In genomic region chr5:37992346-37992745, GRCm38 (mm10) we compare ENCODE assay signal across 27 mouse cellular contexts.
"Had no signal": no experiment of that assay in that cellular context is flagged by ENCODE, and none has a peak within 500 bp of the region (broad histone marks: within the 10 kb centered on the region; RNA-seq: fewer than 3 reads in every experiment).

No protein-coding gene starts in this region.

- DNase-seq: gastrocnemius, adult 2 months; gastrocnemius, postnatal 10 days; gastrocnemius, postnatal 25 days; heart, adult 18-20 months; heart, postnatal 10 days; heart, postnatal 4 days; kidney, adult 11 months; kidney, adult 2 months; kidney, adult 9 months; kidney, postnatal 14 days; kidney, postnatal 36 days; layer of hippocampus, adult 9-11 months; layer of hippocampus, postnatal 36 days; left cerebral cortex, postnatal 4 days had no signal

- H3K36me3 ChIP-seq: heart, embryonic 10.5 days; heart, embryonic 12.5 days; hindbrain, embryonic 10.5 days; hindbrain, embryonic 12.5 days; intestine, embryonic 15.5 days; kidney, embryonic 15.5 days; limb, embryonic 13.5 days; limb, embryonic 15.5 days; liver, embryonic 12.5 days had no signal

- H3K27ac ChIP-seq: gastrocnemius, adult 2 months; heart, embryonic 10.5 days; hindbrain, embryonic 10.5 days; hindbrain, embryonic 12.5 days; hindbrain, embryonic 14.5 days; intestine, embryonic 15.5 days; kidney, embryonic 15.5 days; kidney, postnatal 0 days; limb, embryonic 13.5 days; limb, embryonic 15.5 days; liver, embryonic 12.5 days had no signal

- H3K9ac ChIP-seq: heart, embryonic 12.5 days; hindbrain, embryonic 12.5 days; hindbrain, embryonic 14.5 days; intestine, embryonic 15.5 days; kidney, embryonic 15.5 days; limb, embryonic 13.5 days; limb, embryonic 15.5 days; liver, embryonic 12.5 days had no signal

- H3K4me2 ChIP-seq: heart, embryonic 12.5 days; hindbrain, embryonic 12.5 days; hindbrain, embryonic 14.5 days; intestine, embryonic 15.5 days; kidney, embryonic 15.5 days; limb, embryonic 13.5 days; limb, embryonic 15.5 days; liver, embryonic 12.5 days had no signal

- H3K4me3 ChIP-seq: gastrocnemius, adult 2 months; heart, embryonic 10.5 days; heart, embryonic 12.5 days; hindbrain, embryonic 10.5 days; hindbrain, embryonic 12.5 days; intestine, embryonic 15.5 days; kidney, embryonic 15.5 days; limb, embryonic 13.5 days; limb, embryonic 15.5 days; liver, embryonic 12.5 days had no signal

- ATAC-seq: hindbrain, embryonic 16.5 days; inflammation-experienced regulatory T-cells, adult 6 months; intestine, embryonic 15.5 days; liver, embryonic 12.5 days had no signal

- H3K4me1 ChIP-seq: heart, embryonic 10.5 days; heart, embryonic 12.5 days; hindbrain, embryonic 12.5 days; intestine, embryonic 15.5 days; kidney, embryonic 15.5 days; limb, embryonic 13.5 days; limb, embryonic 15.5 days; liver, embryonic 12.5 days had no signal

- H3K27me3 ChIP-seq: heart, embryonic 12.5 days; hindbrain, embryonic 12.5 days; intestine, embryonic 15.5 days; kidney, embryonic 15.5 days; limb, embryonic 13.5 days; limb, embryonic 15.5 days; liver, embryonic 12.5 days had no signal

- H3K9me3 ChIP-seq: heart, embryonic 10.5 days; heart, embryonic 12.5 days; hindbrain, embryonic 10.5 days; hindbrain, embryonic 12.5 days; intestine, embryonic 15.5 days; kidney, embryonic 15.5 days; limb, embryonic 13.5 days; limb, embryonic 15.5 days; liver, embryonic 12.5 days had no signal
